Mouse (Mus musculus) heart, adult 2 months (tissue): ENCODE measurements around the gene Hoxb6. TPM values are rescaled to one million over a fixed set of nuclear protein-coding genes. Genes with fewer than 3 reads are reported as not detected.

ENCODE experiments used
- DNase-seq, 2 experiments: peaks; one replicate each; pipeline ENCODE4 v3.0.0; 2021
- H3K27ac ChIP-seq: fragments of 200-600 bp; 2 replicates; pipeline ENCODE4 v1.8.1; 2022
- H3K27me3 ChIP-seq: fragments of 200-500 bp; 2 replicates; pipeline ENCODE4 v1.6.1; 2012; ENCODE audit warnings: mild to moderate bottlenecking, low read length, inconsistent platforms, mixed read lengths; ENCODE audit not compliant: control insufficient read depth, insufficient read depth
- H3K36me3 ChIP-seq: fragments of 200-500 bp; 2 replicates; pipeline ENCODE4 v1.6.1; 2012; ENCODE audit warnings: low read length, inconsistent platforms; ENCODE audit not compliant: control insufficient read depth, insufficient read depth
- H3K4me1 ChIP-seq: fragments of 200-500 bp; 2 replicates; pipeline ENCODE4 v1.6.1; 2011; ENCODE audit warnings: low read length; ENCODE audit not compliant: control insufficient read depth, insufficient read depth
- H3K4me3 ChIP-seq: fragments of 200-600 bp; 2 replicates; pipeline ENCODE4 v1.8.1; 2022
- H3K79me2 ChIP-seq: fragments of 200-500 bp; replicated peaks from 2 replicates; pipeline ENCODE4 v1.6.1; 2012; ENCODE audit warnings: mild to moderate bottlenecking, inconsistent platforms, low read length, moderate library complexity, mixed read lengths; ENCODE audit not compliant: control insufficient read depth, insufficient read depth
- H3K9ac ChIP-seq: fragments of 200-500 bp; 2 replicates; pipeline ENCODE4 v1.6.1; 2012; ENCODE audit warnings: low read depth, mild to moderate bottlenecking, control low read depth, inconsistent platforms, low read length, mixed read lengths
- CTCF ChIP-seq: fragments of 200-600 bp; IDR thresholded peaks from 2 replicates; pipeline ENCODE4 v1.8.1; 2022; ENCODE audit warnings: antibody characterized with exemption, mild to moderate bottlenecking, moderate library complexity
- EP300 ChIP-seq: fragments of 200-500 bp; IDR thresholded peaks from 2 replicates; pipeline ENCODE4 v1.6.1; 2011; ENCODE audit warnings: low read depth, low read length, control low read depth; ENCODE audit not compliant: insufficient read depth
- POLR2A ChIP-seq: fragments of 200-500 bp; IDR thresholded peaks from 2 replicates; pipeline ENCODE4 v1.6.1; 2011; ENCODE audit warnings: mild to moderate bottlenecking, low read depth, low read length, control low read depth; ENCODE audit not compliant: insufficient read depth
- WGBS: fragments of 180-500 bp; shearing (Covaris S2); methylation state at CpG from one replicate; pipeline ENCODE4 v1.1.7; 2018; 5-methylcytosine and 5-hydroxymethylcytosine counted together
- intact Hi-C: fragments of 180-260 bp; cut with DNase I; formaldehyde crosslinking; loops from one replicate; pipeline ENCODE4 v1.15.1; 2025
- polyA plus RNA-seq: library from polyadenylated mRNA; depleted of rRNA; stranded (reverse); fragments of >200 nt; gene quantifications from 2 replicates; pipeline ENCODE4 v1.2.3, GENCODE M21; 2012
- total RNA-seq, 2 experiments: library from RNA; stranded (reverse); gene quantifications; 2 replicates each; pipeline ENCODE4 v1.2.3; 2021

Gene Hoxb6
- total and polyA plus RNA-seq, 3 experiments, result not detected

DNA sequence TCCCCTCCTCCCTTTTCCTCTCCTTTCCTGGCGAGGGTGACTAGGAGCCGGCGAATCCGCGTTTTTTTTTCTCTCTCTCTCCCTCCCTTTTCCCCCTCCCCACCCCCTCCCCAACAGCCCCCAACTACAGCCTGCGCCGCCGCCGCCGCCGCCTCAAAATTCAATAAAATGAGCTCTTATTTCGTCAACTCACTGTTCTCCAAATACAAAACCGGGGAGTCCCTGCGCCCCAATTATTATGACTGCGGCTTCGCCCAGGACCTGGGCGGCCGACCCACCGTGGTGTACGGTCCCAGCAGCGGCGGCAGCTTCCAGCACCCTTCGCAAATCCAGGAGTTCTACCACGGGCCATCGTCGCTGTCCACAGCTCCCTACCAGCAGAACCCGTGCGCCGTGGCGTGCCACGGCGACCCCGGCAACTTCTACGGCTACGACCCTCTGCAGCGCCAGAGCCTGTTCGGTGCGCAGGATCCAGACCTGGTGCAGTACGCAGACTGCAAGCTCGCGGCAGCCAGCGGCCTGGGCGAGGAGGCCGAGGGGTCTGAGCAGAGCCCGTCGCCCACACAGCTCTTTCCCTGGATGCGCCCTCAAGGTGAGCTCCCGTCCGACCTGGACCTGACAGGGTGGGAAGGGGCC lies 9.4 kb upstream of the Hoxb6 start:
- no peak for DNase-seq
- Histone ChIP-seq H3K27ac (no peak overlapping the region), H3K4me3 (no peak overlapping the region), H3K4me1 (peaks cover 1% of the 10 kb centered on the region; the same call in 1 of the 2 replicates), H3K79me2 (no peaks in the 10 kb centered on the region), H3K27me3 (peaks cover 54% of the 10 kb centered on the region), H3K36me3 (no peaks in the 10 kb centered on the region), H3K9ac (no peak overlapping the region)
- no peak for TF ChIP-seq EP300
- no peak for TF ChIP-seq POLR2A
- no peak for TF ChIP-seq CTCF
- intact Hi-C loops, result loop anchor here (10.0 kb wide), 2 partner anchors 278 to 442 kb away; partner anchors contain the start of gene Igf2bp1
- 3% methylated on average over 49 of the region's 49 CpGs for WGBS

DNA sequence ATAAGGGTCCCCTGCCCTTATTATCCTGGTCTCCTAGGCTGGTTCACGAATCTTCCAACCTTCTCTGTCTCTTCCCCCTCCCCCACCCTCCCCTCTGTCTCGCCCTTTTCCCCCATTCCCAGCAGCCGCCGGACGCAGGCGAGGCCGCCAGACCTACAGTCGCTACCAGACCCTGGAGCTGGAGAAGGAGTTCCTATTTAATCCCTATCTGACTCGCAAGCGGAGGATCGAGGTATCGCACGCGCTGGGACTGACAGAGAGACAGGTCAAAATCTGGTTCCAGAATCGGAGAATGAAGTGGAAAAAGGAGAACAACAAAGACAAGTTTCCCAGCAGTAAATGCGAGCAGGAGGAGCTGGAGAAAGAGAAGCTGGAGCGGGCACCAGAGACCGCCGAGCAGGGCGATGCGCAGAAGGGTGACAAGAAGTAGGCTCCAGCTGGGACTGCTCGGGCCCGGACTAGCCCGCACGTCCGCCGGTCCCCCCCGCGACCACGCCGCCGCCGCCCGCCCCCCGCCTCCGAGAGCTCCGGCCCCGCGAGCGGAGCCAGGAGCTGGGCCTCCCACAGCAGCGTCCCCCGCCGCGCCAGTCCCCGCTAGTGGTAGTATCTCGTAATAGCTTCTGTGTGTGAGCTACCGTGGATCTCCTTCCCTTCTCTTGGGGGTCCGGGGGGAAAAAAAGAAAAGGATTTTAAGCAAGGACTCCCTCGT lies 8.1 kb upstream of the Hoxb6 start:
- peak overlapping the region; percentile 15; the same call in 1 of the 2 replicates for H3K4me3 ChIP-seq
- peaks cover 1% of the 10 kb centered on the region; the same call in 1 of the 2 replicates for H3K4me1 ChIP-seq
- peak overlapping the region; percentile 39; the same call in 1 of the 2 replicates for H3K9ac ChIP-seq
- H3K27ac ChIP-seq, result no peak overlapping the region
- TF ChIP-seq EP300 (no peak), CTCF (peak; percentile 48)
- intact Hi-C loops, result loop anchor here (10.0 kb wide), 2 partner anchors 279 to 441 kb away; partner anchors contain the start of gene Igf2bp1
- no peaks in the 10 kb centered on the region for H3K79me2 ChIP-seq
- peak in 1 of 2 experiments; percentile 50 for DNase-seq
- H3K36me3 ChIP-seq, result no peaks in the 10 kb centered on the region
- WGBS, result 2% methylated on average over 48 of the region's 49 CpGs
- H3K27me3 ChIP-seq, result peaks cover 57% of the 10 kb centered on the region

DNA sequence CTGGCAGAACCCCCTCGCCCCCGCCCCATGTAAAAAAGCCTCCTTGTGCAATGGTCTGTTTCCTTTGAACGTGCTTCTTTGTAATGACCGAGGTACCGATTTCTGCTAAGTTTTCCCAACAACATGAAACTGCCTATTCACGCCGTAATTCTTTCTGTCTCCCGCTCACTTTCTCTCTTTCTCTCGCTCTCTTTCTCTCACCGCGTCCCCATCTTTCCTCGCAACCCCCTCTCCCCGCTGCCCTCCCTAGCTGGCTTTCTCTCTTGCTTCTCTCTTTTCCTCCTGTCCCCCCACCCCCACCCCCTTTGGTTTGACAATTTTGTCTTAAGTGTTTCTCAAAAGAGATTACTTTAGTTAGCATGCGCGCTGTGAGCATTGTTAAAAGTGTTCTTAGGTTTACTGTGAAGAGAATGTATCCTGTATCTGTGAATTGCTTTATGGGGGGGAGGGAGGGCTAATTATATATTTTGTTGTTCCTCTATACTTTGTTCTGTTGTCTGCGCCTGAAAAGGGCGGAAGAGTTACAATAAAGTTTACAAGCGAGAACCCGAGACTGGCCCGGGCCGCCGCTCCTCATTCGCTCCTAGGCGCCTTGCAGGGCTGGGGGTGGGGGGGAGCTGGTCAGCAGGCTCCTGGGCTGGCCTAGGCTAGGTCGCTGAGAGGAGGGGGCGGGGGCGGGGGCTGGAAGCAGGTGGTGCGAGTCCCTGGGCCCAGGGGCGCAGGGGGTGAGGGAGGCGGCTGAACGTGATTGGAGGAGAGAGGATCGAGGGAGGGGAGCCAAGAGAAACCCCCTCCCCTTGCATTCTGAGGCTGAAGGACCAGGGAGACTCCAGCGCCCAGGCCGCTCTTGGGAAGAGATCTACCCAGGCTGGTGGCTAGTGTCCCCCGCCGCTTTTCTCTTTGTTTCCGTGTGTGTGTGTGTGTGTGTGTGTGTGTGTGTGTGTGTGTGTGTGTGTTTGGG lies 7.2 kb upstream of the Hoxb6 start:
- peaks cover 52% of the 10 kb centered on the region for H3K27me3 ChIP-seq
- DNase-seq, result no peak
- intact Hi-C loops, result loop anchor here (10.0 kb wide), 2 partner anchors 280 to 440 kb away; partner anchors contain the start of gene Igf2bp1
- H3K36me3 ChIP-seq, result no peaks in the 10 kb centered on the region
- 5% methylated on average over 36 of the region's 37 CpGs for WGBS
- H3K9ac ChIP-seq, result no peak overlapping the region
- no peak overlapping the region for H3K27ac ChIP-seq
- no peak overlapping the region; the same call in 1 of the 2 replicates for H3K4me3 ChIP-seq
- peaks cover 1% of the 10 kb centered on the region; the same call in 1 of the 2 replicates for H3K4me1 ChIP-seq
- no peaks in the 10 kb centered on the region for H3K79me2 ChIP-seq
- TF ChIP-seq EP300 (no peak), CTCF (no peak), POLR2A (no peak)

- H3K4me1 ChIP-seq, result peaks cover 1% of the 10 kb centered on the region; the same call in 1 of the 2 replicates
- intact Hi-C loops, result loop anchor here (10.0 kb wide), 2 partner anchors 281 to 439 kb away; partner anchors contain the start of gene Igf2bp1
- no peaks in the 10 kb centered on the region for H3K36me3 ChIP-seq
- H3K79me2 ChIP-seq, result no peaks in the 10 kb centered on the region
- H3K27me3 ChIP-seq, result peaks cover 51% of the 10 kb centered on the region
- 4% methylated on average over 43 of the region's 43 CpGs for WGBS
- H3K4me3 ChIP-seq, result peak within 1 kb of the TSS; percentile 11; the same call in 1 of the 2 replicates
- H3K9ac ChIP-seq, result no peak within 1 kb of the TSS
- TF ChIP-seq CTCF, result no peak
- no peak for TF ChIP-seq EP300
- no peak for TF ChIP-seq POLR2A
- no peak for DNase-seq
- H3K27ac ChIP-seq, result no peak within 1 kb of the TSS
These were observed 6.2 kb upstream of the Hoxb6 start, which contains the start of gene Hoxb7 for GRCm38 (mm10) chr11:96285771-96286738. Hoxb7 (plus strand) TSS chr11:96286623.
